Mouse (Mus musculus) ES-Bruce4 (cell line): ENCODE results near the gene Ptcd2. TPM values are rescaled to one million over a fixed set of nuclear protein-coding genes. Genes with fewer than 3 reads are reported as not detected.

ENCODE experiments used
- H3K27ac ChIP-seq: 2 replicates; pipeline ENCODE4 v1.5.1; 2012; ENCODE audit warnings: low read length, inconsistent platforms; ENCODE audit not compliant: insufficient read depth
- H3K27me3 ChIP-seq: 2 replicates; pipeline ENCODE4 v1.6.1; 2012; ENCODE audit warnings: mild to moderate bottlenecking, low read length, inconsistent platforms; ENCODE audit not compliant: control insufficient read depth, poor library complexity, insufficient read depth, severe bottlenecking
- H3K36me3 ChIP-seq: 2 replicates; pipeline ENCODE4 v1.6.1; 2012; ENCODE audit warnings: inconsistent platforms, mild to moderate bottlenecking, low read length, moderate library complexity; ENCODE audit not compliant: control insufficient read depth, poor library complexity, insufficient read depth, severe bottlenecking
- H3K4me1 ChIP-seq: one replicate; pipeline ENCODE4 v1.8.1; 2011; ENCODE audit warnings: low read length; ENCODE audit not compliant: control insufficient read depth, insufficient read depth
- H3K4me3 ChIP-seq: 2 replicates; pipeline ENCODE4 v1.5.1; 2011; ENCODE audit warnings: low read depth, mild to moderate bottlenecking, low read length
- H3K9ac ChIP-seq: 2 replicates; pipeline ENCODE4 v1.6.1; 2012; ENCODE audit warnings: low read depth, mild to moderate bottlenecking, inconsistent platforms; ENCODE audit not compliant: poor library complexity, severe bottlenecking
- H3K9me3 ChIP-seq: replicated peaks from 2 replicates; pipeline ENCODE4 v1.6.1; 2012; ENCODE audit warnings: mild to moderate bottlenecking, low read length, inconsistent platforms; ENCODE audit not compliant: control insufficient read depth, poor library complexity, insufficient read depth, severe bottlenecking
- CTCF ChIP-seq: IDR thresholded peaks from one replicate; pipeline ENCODE4 v1.8.1; 2011; ENCODE audit warnings: low read depth, low read length
- EP300 ChIP-seq: IDR thresholded peaks from 2 replicates; pipeline ENCODE4 v1.6.1; 2011; ENCODE audit warnings: low read depth, low read length; ENCODE audit not compliant: insufficient read depth
- POLR2A ChIP-seq: IDR thresholded peaks from one replicate; pipeline ENCODE4 v1.8.1; 2011; ENCODE audit warnings: low read length; ENCODE audit not compliant: insufficient read depth
- polyA plus RNA-seq: library from polyadenylated mRNA; stranded (reverse); fragments of >200 nt; gene quantifications from 2 replicates; pipeline ENCODE4 v1.2.4, GENCODE M21; 2011; ENCODE audit warnings: low read depth; ENCODE audit not compliant: missing spikeins, insufficient read depth, insufficient read length

Gene Ptcd2
- polyA plus RNA-seq, 1 experiment, result 40.2 TPM

DNA sequence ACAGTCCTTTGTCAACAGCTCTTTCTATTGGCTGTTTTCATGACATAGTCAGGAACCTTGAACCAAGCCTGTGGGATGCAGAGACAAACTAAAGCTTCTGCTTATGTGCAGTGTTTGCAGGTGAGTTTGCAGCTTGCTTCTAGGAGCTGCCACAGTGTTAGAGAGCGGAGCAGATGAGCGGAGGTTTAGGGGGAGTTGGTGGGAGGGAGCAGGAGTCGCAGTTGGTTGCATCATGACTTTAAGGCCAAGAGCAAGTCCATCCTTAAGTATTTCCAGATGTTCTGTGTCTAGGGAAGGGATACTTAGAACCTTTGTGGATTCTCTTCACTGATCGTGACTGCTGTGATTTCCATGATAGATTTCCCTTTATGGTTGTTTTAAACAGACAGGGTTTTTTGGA, 29.7 kb upstream of the Ptcd2 start:
- Histone ChIP-seq H3K4me1 (no peaks in the 10 kb centered on the region), H3K27me3 (no peaks in the 10 kb centered on the region), H3K9ac (no peak overlapping the region), H3K36me3 (peaks cover 5% of the 10 kb centered on the region; the same call in 1 of the 2 replicates), H3K9me3 (no peaks in the 10 kb centered on the region), H3K4me3 (no peak overlapping the region), H3K27ac (no peak overlapping the region)
- TF ChIP-seq EP300 (no peak), CTCF (no peak), POLR2A (no peak)

DNA sequence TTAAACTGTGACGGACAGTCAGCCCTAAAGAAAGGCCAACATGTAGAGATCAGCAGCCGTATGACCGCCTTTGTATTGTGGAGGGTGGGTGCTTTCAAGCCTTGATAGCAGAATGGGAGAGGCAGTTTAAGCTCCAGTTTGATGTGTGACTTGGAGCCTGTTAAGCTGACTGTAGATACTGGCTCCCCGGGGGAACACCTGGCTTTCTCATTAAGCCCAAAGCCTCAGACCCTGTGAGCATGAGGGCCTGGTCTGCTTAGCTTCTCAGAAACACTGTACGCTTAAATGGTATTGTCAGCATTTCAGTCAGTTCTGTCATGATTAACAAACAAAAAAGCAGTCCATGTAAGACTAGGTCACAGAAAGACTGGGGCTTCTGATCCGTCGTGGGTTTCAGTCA, 29.2 kb upstream of the Ptcd2 start:
- H3K27me3 ChIP-seq, result no peaks in the 10 kb centered on the region
- no peaks in the 10 kb centered on the region for H3K4me1 ChIP-seq
- no peak overlapping the region for H3K27ac ChIP-seq
- H3K9ac ChIP-seq, result no peak overlapping the region
- H3K4me3 ChIP-seq, result no peak overlapping the region
- no peak for TF ChIP-seq POLR2A
- no peaks in the 10 kb centered on the region for H3K9me3 ChIP-seq
- H3K36me3 ChIP-seq, result peaks cover 3% of the 10 kb centered on the region

DNA sequence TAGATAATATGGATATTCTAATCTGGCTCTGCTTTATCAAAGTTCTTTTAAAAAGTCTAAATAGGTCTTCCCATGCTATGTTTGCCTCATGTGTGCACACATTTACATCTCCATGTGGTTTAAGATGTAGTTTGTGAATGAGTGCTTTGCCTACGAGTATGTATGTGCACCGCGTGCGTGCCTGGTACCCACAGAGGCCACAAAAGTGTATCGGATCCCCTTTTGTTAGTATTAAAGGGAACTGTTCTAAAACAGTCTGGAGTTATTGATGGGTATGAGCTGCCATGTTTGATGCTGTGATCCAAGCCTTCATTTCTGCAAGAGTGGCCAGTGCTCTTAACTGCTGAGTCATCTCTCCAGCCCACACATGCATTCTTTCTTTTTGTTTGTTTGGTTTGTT, 26.8 kb upstream of the Ptcd2 start:
- Histone ChIP-seq H3K27me3 (no peaks in the 10 kb centered on the region), H3K9me3 (no peaks in the 10 kb centered on the region), H3K4me1 (peaks cover 2% of the 10 kb centered on the region), H3K36me3 (peaks cover 10% of the 10 kb centered on the region), H3K4me3 (no peak overlapping the region), H3K9ac (no peak overlapping the region), H3K27ac (no peak overlapping the region)
- TF ChIP-seq POLR2A (no peak), EP300 (no peak), CTCF (no peak)

- H3K9ac ChIP-seq, result no peak overlapping the region
- H3K4me3 ChIP-seq, result no peak overlapping the region
- H3K4me1 ChIP-seq, result peaks cover 2% of the 10 kb centered on the region
- H3K27ac ChIP-seq, result no peak overlapping the region
- peaks cover 21% of the 10 kb centered on the region for H3K36me3 ChIP-seq
- H3K27me3 ChIP-seq, result no peaks in the 10 kb centered on the region
- TF ChIP-seq POLR2A (no peak), EP300 (no peak), CTCF (no peak)
- no peaks in the 10 kb centered on the region for H3K9me3 ChIP-seq
Observed at GRCm38 (mm10) chr13:99369103-99369502, 24.6 kb upstream of the Ptcd2 start.

DNA sequence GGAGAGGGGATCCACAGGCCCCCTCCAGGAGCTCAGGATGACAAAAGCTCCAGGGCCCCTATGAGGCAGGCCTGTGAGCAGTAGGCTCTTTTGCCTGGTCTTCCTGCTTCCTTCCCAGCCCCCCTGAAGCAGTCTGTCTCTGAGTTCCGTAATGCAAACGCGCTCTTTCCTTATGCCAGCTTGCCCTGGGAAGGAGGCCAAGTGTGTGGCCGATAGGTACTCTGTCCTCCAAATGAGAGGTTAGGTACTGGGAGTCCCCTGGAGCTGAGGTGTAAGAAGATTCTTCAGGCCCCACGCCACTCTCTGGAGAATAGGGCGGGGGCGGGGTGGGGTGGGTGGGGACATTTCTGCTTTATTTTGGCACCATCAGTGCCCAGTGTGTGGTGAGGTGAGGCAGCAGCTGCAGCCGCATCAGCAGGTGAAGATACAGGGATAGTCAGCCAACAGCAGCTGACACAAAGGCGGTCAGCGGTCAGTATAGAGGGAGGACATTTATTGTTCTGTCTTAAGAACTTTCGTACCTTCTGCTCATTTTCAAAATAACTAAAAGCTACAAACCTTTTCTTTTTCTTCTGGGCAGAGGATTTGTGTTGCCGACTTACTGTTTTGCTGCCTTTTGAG, 23.2 kb upstream of the Ptcd2 start:
- Histone ChIP-seq H3K9me3 (no peaks in the 10 kb centered on the region), H3K9ac (no peak overlapping the region), H3K4me3 (no peak overlapping the region), H3K36me3 (peaks cover 25% of the 10 kb centered on the region), H3K27me3 (no peaks in the 10 kb centered on the region), H3K4me1 (peaks cover 2% of the 10 kb centered on the region), H3K27ac (no peak overlapping the region)
- TF ChIP-seq EP300 (no peak), CTCF (no peak), POLR2A (no peak)

- Histone ChIP-seq H3K9ac (no peak overlapping the region), H3K9me3 (no peaks in the 10 kb centered on the region), H3K36me3 (peaks cover 28% of the 10 kb centered on the region), H3K4me3 (no peak overlapping the region), H3K27ac (no peak overlapping the region), H3K4me1 (peaks cover 2% of the 10 kb centered on the region), H3K27me3 (no peaks in the 10 kb centered on the region)
- no peak for TF ChIP-seq POLR2A
- TF ChIP-seq EP300, result no peak
- TF ChIP-seq CTCF, result no peak
Observed at GRCm38 (mm10) chr13:99366422-99367175, 22.1 kb upstream of the Ptcd2 start.
